Mouse (Mus musculus) hindbrain, embryonic 16.5 days (tissue): ENCODE data around the gene Myo19. TPM values are rescaled to one million over a fixed set of nuclear protein-coding genes. Genes with fewer than 3 reads are reported as not detected.

Experiments used
- ATAC-seq: fragments of 200-750 bp; cut with Nextera tagmentation; 2 replicates; pipeline ENCODE4 v1.8.0; 2017; ENCODE audit warnings: moderate TSS enrichment, moderate library complexity
- H3K27ac ChIP-seq: fragments of 300-500 bp; sonication (generic); 2 replicates; pipeline ENCODE4 v1.5.1; 2014; ENCODE audit warnings: low read depth, mild to moderate bottlenecking, control low read depth, low read length, moderate library complexity
- H3K27me3 ChIP-seq: fragments of 300-500 bp; sonication (generic); replicated peaks from 2 replicates; pipeline ENCODE4 v1.6.1; 2014; ENCODE audit warnings: low read length; ENCODE audit not compliant: control insufficient read depth, insufficient read depth
- H3K36me3 ChIP-seq: fragments of 300-500 bp; sonication (generic); 2 replicates; pipeline ENCODE4 v1.6.1; 2014; ENCODE audit warnings: mild to moderate bottlenecking, low read length, moderate library complexity, mixed read lengths; ENCODE audit not compliant: control insufficient read depth, insufficient read depth
- H3K4me1 ChIP-seq: fragments of 300-500 bp; sonication (generic); 2 replicates; pipeline ENCODE4 v1.6.1; 2014; ENCODE audit warnings: low read depth, low read length; ENCODE audit not compliant: control insufficient read depth, insufficient read depth
- H3K4me2 ChIP-seq: fragments of 300-500 bp; sonication (generic); 2 replicates; pipeline ENCODE4 v1.6.1; 2014; ENCODE audit warnings: mild to moderate bottlenecking, low read length, control low read depth, moderate library complexity
- H3K4me3 ChIP-seq: fragments of 300-500 bp; sonication (generic); 2 replicates; pipeline ENCODE4 v1.5.1; 2014; ENCODE audit warnings: mild to moderate bottlenecking, low read length, control low read depth, moderate library complexity
- H3K9ac ChIP-seq: fragments of 300-500 bp; sonication (generic); 2 replicates; pipeline ENCODE4 v1.6.1; 2014; ENCODE audit warnings: low read depth, mild to moderate bottlenecking, control low read depth, low read length, moderate library complexity
- H3K9me3 ChIP-seq: fragments of 300-500 bp; sonication (generic); 2 replicates; pipeline ENCODE4 v1.6.1; 2014; ENCODE audit warnings: mild to moderate bottlenecking, low read length, moderate library complexity; ENCODE audit not compliant: control insufficient read depth
- WGBS: fragments of 180-500 bp; shearing (Covaris S2); extraction: QIAGEN DNeasy Blood & Tissue Kit; methylation state at CpG from one replicate; pipeline ENCODE4 v1.1.7; 2014; 5-methylcytosine and 5-hydroxymethylcytosine counted together
- polyA plus RNA-seq: library from polyadenylated mRNA; unstranded; fragments of >200 nt; fragmentation: Nextera tagmentation; extraction: Ambion mirVana; gene quantifications from 2 replicates; pipeline ENCODE4 v1.2.1, GENCODE M21; 2015

Myo19 gene
- polyA plus RNA-seq, 1 experiment from 2014 or later, result 6.3 TPM

DNA sequence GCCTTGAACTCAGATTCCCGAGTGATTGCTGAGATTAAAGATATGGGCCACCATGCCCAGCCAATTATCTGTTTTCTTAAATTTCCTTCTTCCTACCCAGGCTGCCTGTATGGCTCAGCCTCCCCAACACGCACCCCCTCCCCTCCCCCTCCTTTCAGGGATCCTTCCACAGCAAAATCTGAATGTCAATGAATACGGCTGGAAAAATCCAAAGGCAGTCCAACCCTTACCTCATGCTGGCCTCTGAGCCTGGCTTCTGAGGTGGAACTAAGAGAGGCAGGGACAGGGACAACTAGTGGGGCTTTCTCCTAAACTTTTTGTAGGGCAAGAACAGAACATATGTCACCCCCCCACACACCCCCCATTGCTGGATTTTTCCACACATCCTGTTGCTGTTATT, 68.2 kb downstream of the Myo19 start:
- Histone ChIP-seq H3K4me1 (peaks cover 4% of the 10 kb centered on the region; the same call in 1 of the 2 replicates), H3K27me3 (peaks cover 3% of the 10 kb centered on the region; the same call in 1 of the 2 replicates), H3K9ac (no peak overlapping the region), H3K27ac (no peak overlapping the region), H3K4me3 (no peak overlapping the region), H3K9me3 (no peaks in the 10 kb centered on the region), H3K36me3 (no peaks in the 10 kb centered on the region), H3K4me2 (no peak overlapping the region)
- 41% methylated on average over 3 of the region's 3 CpGs for WGBS
- ATAC-seq, result no peak

DNA sequence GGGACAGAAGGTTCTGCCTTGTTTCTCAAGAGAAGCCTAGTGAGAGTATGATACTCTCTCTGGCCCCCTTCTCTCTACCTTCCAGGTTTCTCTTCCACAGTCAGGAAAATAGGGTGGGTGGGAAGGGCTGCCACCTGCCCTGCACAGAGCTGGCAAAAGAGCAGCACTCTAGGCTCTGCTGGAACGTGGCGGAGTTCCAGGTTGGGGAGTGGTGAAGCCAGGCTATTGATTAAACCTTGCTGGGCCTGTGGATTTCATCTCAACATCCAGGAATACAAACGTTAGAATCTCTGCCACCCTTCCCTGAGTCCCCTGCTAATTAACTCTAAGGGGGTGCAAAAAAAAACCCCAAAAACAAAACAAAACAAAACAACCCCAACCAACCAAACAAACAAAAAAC, 68.6 kb downstream of the Myo19 start:
- Histone ChIP-seq H3K27me3 (no peaks in the 10 kb centered on the region; the same call in 1 of the 2 replicates), H3K4me2 (no peak overlapping the region), H3K9me3 (no peaks in the 10 kb centered on the region), H3K9ac (no peak overlapping the region), H3K36me3 (no peaks in the 10 kb centered on the region), H3K4me3 (no peak overlapping the region), H3K4me1 (peaks cover 4% of the 10 kb centered on the region; the same call in 1 of the 2 replicates), H3K27ac (no peak overlapping the region)
- ATAC-seq, result no peak
- WGBS, result 43% methylated on average over 3 of the region's 3 CpGs

DNA sequence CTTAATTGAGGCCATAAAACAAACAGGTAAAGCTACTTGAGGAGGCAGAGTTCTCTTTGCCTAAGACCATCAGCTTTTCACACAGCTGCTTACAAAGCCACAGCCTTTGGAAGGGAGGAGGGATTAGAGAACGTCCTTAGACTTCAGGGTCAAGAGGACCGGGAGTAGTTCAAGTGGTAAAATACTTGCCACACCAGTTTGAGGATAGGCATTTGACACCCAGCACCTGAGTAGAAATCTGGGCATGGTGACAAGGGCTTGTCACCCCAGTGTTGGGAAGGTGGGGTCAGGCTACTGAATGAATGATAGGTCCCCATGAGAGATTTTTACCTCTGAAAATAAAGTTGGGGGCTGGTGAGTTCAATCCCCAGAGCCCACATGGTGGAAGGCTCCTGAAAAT, 72.7 kb downstream of the Myo19 start:
- no peak for ATAC-seq

DNA sequence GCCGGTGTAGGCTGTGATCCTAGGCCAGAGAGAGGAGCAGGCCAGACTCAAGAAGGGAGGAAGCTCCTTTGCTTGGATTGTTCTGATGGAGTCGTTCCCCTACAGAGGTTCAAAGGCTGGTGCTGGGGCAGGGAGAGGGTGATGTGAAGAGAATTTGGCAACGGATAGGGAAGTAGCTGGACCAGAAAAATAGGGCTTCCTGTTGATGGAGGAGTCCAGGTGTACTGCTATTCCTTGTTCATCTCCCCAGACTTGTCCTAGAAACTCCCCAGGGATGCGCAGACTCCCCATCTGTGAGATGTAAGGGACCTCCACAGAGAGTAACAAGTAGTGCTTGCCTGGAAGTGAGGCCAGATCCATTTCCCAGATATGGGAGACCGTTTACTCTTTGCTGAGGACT, 76.5 kb downstream of the Myo19 start:
- 31% methylated on average over 5 of the region's 5 CpGs for WGBS
- ATAC-seq, result no peak

More for the DNA sequence above, 72.7 kb downstream of the Myo19 start:
- Histone ChIP-seq H3K4me2 (no peak overlapping the region), H3K9me3 (no peaks in the 10 kb centered on the region), H3K4me3 (no peak overlapping the region), H3K9ac (no peak overlapping the region), H3K36me3 (no peaks in the 10 kb centered on the region), H3K4me1 (peaks cover 4% of the 10 kb centered on the region), H3K27ac (no peak overlapping the region), H3K27me3 (peaks cover 8% of the 10 kb centered on the region)
- WGBS, result 52% methylated on average over 2 of the region's 2 CpGs

DNA sequence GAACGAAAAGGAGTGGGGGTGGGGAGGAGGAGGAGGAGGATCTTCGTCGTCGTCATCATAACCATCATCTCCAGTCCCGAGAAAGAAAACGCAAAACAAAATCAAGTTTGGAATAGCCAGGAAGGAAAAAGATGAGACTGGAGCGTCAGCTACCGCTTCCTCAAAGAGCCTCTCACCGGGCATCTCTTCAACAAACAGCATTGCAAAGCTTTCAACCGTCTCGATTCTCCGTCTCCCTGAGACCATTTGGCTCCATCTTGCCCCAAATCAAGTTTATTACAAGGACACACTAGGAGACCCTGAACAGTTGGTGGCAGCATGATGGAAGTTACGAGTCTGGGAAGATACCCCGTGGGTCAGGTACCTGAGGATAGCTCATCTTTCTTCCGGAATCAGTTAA, 77.2 kb downstream of the Myo19 start:
- Histone ChIP-seq H3K9me3 (no peaks in the 10 kb centered on the region), H3K4me3 (peak overlapping the region; percentile 41), H3K27ac (no peak overlapping the region), H3K36me3 (no peaks in the 10 kb centered on the region), H3K27me3 (peaks cover 22% of the 10 kb centered on the region), H3K4me1 (peaks cover 14% of the 10 kb centered on the region), H3K4me2 (peak overlapping the region; percentile 74), H3K9ac (peak overlapping the region; percentile 3; the same call in 1 of the 2 replicates)
- 5% methylated on average over 15 of the region's 15 CpGs for WGBS
- no peak for ATAC-seq

More for the DNA sequence above, 76.5 kb downstream of the Myo19 start:
- Histone ChIP-seq H3K27ac (no peak overlapping the region), H3K9me3 (no peaks in the 10 kb centered on the region), H3K4me2 (no peak overlapping the region), H3K4me3 (no peak overlapping the region), H3K9ac (no peak overlapping the region), H3K4me1 (peaks cover 14% of the 10 kb centered on the region), H3K36me3 (no peaks in the 10 kb centered on the region), H3K27me3 (peaks cover 22% of the 10 kb centered on the region)

DNA sequence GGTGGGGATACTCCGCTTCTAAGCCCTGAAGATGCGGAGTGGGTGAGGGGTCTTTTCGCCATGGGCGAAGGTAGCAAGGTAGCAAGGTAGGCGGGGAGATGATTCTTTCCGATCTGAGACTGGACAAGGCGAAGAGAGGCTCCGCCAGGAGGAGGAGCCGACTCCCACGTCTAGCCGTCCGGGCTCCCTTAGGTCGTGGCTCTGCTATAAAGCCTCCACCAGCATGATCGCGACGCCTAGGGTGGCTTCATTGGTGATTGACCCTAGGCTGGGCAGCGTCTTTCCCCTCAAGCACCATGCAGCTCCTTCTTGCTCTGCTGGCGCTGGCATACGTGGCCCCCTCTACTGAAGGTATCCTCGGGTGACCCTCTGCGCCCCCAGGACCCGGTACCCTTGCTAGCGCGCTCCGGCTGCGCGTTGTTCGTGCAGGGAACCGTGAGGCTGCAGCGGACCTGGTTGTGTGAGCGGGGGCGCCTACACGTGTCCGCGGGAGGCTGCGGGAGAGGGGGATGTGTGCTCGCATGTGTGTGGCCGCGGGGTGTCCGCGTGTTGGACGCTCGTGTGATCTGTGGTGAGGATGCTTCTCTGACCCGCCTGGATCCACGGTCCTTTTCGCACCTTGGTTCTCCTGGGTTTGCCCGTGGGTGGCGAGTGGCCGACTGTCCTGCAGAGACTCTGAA, 77.8 kb downstream of the Myo19 start, which contains the start of gene Car4:
TSS of gene Car4 (plus strand) at position 196 of the 680 bp plus-strand sequence.
- Histone ChIP-seq H3K36me3 (no peaks in the 10 kb centered on the region), H3K9me3 (no peaks in the 10 kb centered on the region), H3K27ac (no peak within 1 kb of the TSS), H3K27me3 (peaks cover 22% of the 10 kb centered on the region), H3K9ac (peak within 1 kb of the TSS; percentile 23; the same call in 1 of the 2 replicates), H3K4me2 (peak within 1 kb of the TSS; percentile 74), H3K4me3 (peak within 1 kb of the TSS; percentile 41), H3K4me1 (peaks cover 14% of the 10 kb centered on the region)
- ATAC-seq, result no peak
- WGBS, result under 1% methylated on average over 49 of the region's 49 CpGs

DNA sequence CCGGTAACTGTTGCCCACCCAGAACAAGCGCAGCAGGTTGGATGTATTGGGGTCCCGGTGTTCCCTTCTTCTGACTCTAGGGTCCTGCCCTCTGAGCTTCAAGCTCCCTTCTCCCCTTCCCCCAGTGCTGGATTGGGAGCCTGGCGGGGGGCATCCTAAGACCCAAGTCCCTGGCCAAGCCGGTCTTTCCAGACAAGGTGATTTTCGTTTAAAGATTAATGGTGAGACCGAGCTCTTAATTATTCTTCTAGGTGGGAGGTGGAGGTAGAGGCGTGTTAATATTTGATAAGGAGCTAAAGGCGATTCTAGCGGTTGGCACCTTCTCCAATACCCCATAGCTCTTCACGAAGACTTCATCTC, 78.3 kb downstream of the Myo19 start:
- H3K4me3 ChIP-seq, result peak overlapping the region; percentile 41
- no peaks in the 10 kb centered on the region for H3K9me3 ChIP-seq
- H3K27ac ChIP-seq, result no peak overlapping the region
- H3K9ac ChIP-seq, result no peak overlapping the region; the same call in 1 of the 2 replicates
- peaks cover 14% of the 10 kb centered on the region for H3K4me1 ChIP-seq
- peaks cover 22% of the 10 kb centered on the region for H3K27me3 ChIP-seq
- no peak for ATAC-seq
- WGBS, result 7% methylated on average over 11 of the region's 11 CpGs
- H3K36me3 ChIP-seq, result no peaks in the 10 kb centered on the region
- peak overlapping the region; percentile 74 for H3K4me2 ChIP-seq

DNA sequence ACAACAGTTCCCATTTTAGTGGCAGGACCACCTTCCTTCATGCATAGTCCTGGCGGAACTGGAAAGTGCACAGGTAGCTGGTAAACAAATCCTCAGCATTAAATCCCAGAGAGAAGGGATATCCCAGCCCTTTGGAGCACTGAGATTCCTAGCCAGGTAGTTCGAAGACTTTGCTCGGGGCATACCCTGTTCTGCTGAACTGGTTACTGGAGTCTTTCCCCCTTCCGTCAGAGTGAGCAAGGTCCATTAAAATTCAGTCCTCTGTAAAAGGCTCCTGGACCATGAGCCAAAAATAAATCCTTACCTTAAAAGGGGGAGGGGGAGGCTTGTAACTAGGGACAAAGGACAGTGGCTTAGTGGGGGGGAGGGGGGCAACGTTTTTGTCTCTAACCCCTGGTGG, 79.2 kb downstream of the Myo19 start:
- Histone ChIP-seq H3K36me3 (no peaks in the 10 kb centered on the region), H3K4me2 (no peak overlapping the region), H3K4me1 (peaks cover 14% of the 10 kb centered on the region), H3K27ac (no peak overlapping the region), H3K4me3 (no peak overlapping the region), H3K9me3 (no peaks in the 10 kb centered on the region), H3K27me3 (peaks cover 22% of the 10 kb centered on the region), H3K9ac (no peak overlapping the region)
- ATAC-seq, result no peak
- 38% methylated on average over 5 of the region's 5 CpGs for WGBS

DNA sequence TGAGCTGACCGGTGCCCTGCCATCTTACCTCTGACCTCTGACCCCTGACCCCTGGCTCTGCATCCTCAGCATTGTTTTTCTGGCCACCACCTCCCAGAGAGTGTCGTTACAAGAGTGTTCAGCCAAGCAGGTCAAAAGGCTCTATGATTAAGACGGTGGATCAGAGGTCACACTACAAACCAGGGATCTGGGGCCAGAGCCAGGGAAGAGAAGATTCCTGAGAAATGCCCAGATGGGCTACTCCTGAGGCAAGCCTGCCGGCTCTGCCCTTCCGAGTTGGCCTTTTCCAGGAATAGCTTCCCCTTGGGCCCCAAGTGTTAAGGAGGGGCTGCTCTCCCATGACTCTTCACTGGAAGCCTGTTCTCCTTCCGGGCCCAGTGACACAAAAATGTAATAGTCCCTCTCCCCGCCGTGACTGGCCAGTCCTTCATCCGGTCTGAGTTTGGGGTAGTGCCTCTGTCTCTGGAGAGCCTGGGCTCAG, 79.8 kb downstream of the Myo19 start:
- Histone ChIP-seq H3K4me2 (no peak overlapping the region), H3K4me1 (peaks cover 14% of the 10 kb centered on the region), H3K27ac (no peak overlapping the region), H3K9ac (no peak overlapping the region), H3K36me3 (no peaks in the 10 kb centered on the region), H3K4me3 (no peak overlapping the region), H3K9me3 (no peaks in the 10 kb centered on the region), H3K27me3 (peaks cover 22% of the 10 kb centered on the region)
- WGBS, result 6% methylated on average over 9 of the region's 9 CpGs
- ATAC-seq, result no peak
